Mouse (Mus musculus) erythroid progenitor cell, adult 5-6 weeks (primary cell): Measurements from ENCODE around the gene Car10. TPM values are rescaled to one million over a fixed set of nuclear protein-coding genes. Genes with fewer than 3 reads are reported as not detected.

Experiments used
- ATAC-seq: replicated peaks from 2 replicates; pipeline ENCODE4 v1.8.0; 2016; ENCODE audit warnings: moderate number of reproducible peaks, mild to moderate bottlenecking, moderate TSS enrichment, inconsistent platforms; ENCODE audit not compliant: poor library complexity, low FRiP score, severe bottlenecking
- total RNA-seq, 2 experiments: library from RNA; stranded (forward) in 1 of 2; stranded (reverse) in 1 of 2; fragments of 150-400 nt in 1 of 2; fragments of 186-747, 209-891 nt in 1 of 2; gene quantifications; 2 replicates each; pipeline versions ENCODE4 v1.2.3 to v1.2.4; 2015 to 2017; ENCODE audit warnings: low replicate concordance in 2 of 2

The Car10 gene
- total RNA-seq, 2 experiments from 2014 or later, result not detected

DNA sequence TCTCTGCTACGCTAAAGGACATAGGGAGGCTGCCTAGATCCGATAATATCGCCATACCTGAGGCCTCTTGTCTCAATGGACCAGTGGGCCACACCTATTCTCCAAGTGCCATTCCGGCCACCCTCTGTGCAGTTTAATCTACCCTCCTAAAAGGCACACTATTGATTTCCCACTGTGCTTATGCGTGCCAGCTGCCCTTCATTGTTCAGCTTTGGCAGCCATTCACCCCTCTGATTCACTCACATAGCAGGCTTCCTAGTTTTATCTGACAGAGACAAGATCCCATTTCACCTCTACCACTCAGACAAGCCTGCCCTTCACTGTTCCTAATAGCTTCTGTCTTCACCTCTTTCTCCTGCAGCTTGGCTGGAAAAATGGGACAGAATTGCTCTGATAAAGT is 543.1 kb downstream of the Car10 start:
- ATAC-seq, result no peak

DNA sequence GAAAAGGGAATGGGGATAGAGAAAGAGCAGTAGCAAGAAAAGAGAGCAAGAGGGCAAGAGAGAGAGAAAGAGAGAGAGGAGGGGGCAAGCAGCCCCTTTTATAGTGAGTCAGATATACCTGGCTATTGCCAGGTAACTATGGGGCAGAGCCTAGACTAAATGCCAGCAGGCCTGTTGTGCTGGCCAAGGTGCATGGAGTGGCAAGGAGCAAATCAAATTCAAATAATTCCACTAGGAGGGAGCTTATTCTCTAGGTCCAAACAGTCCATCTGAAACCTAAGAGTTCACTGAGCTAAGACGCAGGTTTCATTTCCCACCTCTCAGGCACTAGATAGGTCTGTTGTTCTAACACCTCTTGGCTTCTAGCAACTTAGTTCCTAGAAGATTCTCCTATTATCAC is 544.5 kb downstream of the Car10 start:
- no peak for ATAC-seq

DNA sequence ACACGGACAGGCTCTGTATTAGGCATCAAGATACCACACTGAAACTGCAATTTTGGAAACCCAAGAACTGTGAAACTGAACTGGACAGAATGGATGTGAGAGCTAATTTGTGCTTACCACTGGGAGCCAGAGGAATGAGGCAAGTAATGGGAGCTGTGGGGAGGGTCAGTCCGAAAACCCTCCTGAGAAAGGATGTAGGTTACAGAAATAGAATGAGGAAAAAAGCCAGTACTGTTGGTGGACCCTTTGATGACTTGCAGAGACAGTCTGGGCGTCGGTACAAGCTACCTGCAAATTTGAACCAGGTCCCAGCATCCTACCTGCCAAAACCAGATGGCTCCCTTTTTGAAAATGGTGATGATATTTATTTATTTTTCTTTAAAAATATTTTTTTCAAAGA is 545.2 kb downstream of the Car10 start:
- no peak for ATAC-seq

DNA sequence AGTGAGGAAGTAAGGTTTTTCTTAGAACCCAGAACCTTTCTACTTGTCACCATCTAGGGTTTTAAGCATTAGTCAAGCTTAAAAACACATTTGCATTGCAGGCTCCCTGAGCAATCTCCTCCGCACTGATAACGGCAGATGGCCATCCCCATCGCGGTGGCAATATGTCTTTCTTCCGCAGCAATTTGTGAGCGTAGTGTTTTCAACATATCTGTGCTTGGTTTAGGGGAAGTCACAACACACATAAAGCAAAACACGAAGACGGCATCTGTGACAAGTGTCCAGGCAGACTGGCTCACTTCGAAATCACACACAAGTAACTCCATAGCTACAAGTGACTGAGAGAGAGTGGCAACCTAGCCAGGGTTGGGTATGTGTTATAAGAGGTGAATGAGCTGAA is 545.6 kb downstream of the Car10 start:
- ATAC-seq, result no peak

DNA sequence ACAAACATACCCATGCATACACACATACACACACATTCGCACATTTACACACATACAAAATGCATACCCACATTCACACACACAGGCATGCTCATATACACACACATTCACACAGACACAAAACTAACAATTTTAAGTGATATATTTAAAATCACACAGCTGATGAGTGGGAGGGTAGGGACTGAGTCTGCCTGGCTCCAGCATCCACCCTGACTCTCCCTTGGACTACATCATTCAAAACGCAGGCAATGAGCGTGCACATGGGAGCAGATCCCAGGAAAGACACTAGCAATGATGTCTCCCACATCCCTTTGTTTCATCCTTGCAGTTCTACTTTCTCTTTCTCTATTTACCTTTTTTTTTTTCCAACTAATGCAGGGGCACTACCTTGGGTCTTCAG is 548.4 kb downstream of the Car10 start:
- ATAC-seq, result no peak
